Mouse (Mus musculus): ENCODE measurements around the gene Polr2a. TPM values are rescaled to one million over a fixed set of nuclear protein-coding genes. Genes with fewer than 3 reads are reported as not detected.
"Not testable (repeated sequence)": the region's sequence is repeated elsewhere in the genome, so short reads cannot be mapped to it uniquely, and the experiment has no call there.

The Polr2a gene
- polyA plus RNA-seq, 1 experiment: 49.2 TPM

DNA sequence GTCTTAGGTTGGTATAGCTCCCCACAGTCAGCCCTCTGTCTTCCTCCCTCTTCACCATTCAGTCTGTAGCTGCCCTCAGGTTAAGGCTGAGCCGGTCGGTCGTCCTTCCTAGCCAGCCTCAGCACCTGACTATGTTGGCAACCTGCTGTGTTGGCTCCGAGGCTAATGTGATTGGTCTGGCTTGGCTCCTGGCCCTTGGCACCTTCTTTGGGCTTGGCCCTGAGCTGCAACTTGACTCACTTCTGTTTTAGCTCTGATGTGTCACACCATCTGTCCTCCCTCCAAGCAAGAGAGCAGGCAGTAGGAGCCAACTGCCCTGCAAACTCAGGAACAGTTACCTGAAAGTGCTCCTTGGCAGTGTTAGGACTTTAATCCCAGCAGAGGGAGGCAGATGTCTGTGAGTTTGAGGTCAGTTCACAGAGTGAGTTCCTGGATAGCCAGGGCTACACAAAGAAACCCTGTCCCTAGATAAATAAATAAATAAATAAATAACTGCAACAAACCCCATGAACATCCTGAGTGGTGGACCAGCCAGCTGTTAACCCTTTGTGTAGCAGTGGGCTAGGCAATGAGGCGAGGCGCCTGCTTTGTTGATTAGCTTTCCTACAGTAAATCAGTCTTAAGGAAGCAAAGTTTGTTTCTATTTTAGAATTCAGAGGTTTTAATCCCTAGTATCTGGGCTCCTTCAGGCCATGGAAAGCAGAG is 51.5 kb downstream of the Polr2a start:
- no peak for TF ChIP-seq CTCF (IDR thresholded peaks at IDR 0.05; ENCODE audit: control insufficient read depth, insufficient read depth, low read length)
- TF ChIP-seq POLR2A (IDR thresholded peaks at IDR 0.05; ENCODE audit: borderline replicate concordance, control insufficient read depth, low read depth, low read length): no peak
- 73% methylated on average over 6 of the region's 6 CpGs for WGBS
- no peak overlapping the region for H3K27ac ChIP-seq (ENCODE audit: control insufficient read depth, insufficient read depth, low read depth, low read length, poor library complexity)
- no peaks in the 10 kb centered on the region for H3K4me1 ChIP-seq (ENCODE audit: control insufficient read depth, insufficient read depth, low read length)
- no peak overlapping the region for H3K4me3 ChIP-seq (replicated peaks; ENCODE audit: control insufficient read depth, low read depth, low read length)

DNA sequence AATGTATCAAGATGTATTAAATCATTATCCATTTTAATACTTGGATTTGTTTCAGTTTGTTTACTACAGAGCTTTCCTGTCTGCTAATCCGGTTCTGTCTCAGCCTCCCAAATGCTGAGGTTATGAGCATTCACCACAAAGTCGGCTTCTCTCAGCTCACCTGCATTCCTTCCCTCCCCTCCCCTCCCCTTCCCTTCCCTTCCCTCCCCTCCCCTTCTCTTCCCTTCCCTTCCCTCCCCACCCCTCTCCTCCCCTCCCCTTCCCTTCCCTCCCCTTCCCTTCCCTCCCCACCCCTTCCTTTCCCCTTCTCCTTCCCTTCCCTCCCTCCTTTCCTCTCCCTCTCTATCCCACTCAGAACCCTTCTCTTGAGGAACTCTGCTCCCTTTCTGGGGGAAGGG is 53.8 kb downstream of the Polr2a start:
- 27% methylated on average over 2 of the region's 2 CpGs for WGBS
- Histone ChIP-seq H3K4me1 (ENCODE audit: control insufficient read depth, insufficient read depth, low read length) (no peaks in the 10 kb centered on the region), H3K4me3 (replicated peaks; ENCODE audit: control insufficient read depth, low read depth, low read length) (no peak overlapping the region), H3K27ac (ENCODE audit: control insufficient read depth, insufficient read depth, low read depth, low read length, poor library complexity) (no peak overlapping the region)
- no peak for TF ChIP-seq CTCF (IDR thresholded peaks at IDR 0.05; ENCODE audit: control insufficient read depth, insufficient read depth, low read length)

- Histone ChIP-seq H3K27ac (ENCODE audit: control insufficient read depth, insufficient read depth, low read depth, low read length, poor library complexity) (no peak overlapping the region), H3K4me1 (ENCODE audit: control insufficient read depth, insufficient read depth, low read length) (no peaks in the 10 kb centered on the region), H3K4me3 (replicated peaks; ENCODE audit: control insufficient read depth, low read depth, low read length) (no peak overlapping the region)
- 66% methylated on average over 8 of the region's 8 CpGs for WGBS
- TF ChIP-seq CTCF (IDR thresholded peaks at IDR 0.05; ENCODE audit: control insufficient read depth, insufficient read depth, low read length) (no peak), POLR2A (IDR thresholded peaks at IDR 0.05; ENCODE audit: borderline replicate concordance, control insufficient read depth, low read depth, low read length) (no peak)
Observed at GRCm38 (mm10) chr11:69703814-69704612, 54.4 kb downstream of the Polr2a start.

DNA sequence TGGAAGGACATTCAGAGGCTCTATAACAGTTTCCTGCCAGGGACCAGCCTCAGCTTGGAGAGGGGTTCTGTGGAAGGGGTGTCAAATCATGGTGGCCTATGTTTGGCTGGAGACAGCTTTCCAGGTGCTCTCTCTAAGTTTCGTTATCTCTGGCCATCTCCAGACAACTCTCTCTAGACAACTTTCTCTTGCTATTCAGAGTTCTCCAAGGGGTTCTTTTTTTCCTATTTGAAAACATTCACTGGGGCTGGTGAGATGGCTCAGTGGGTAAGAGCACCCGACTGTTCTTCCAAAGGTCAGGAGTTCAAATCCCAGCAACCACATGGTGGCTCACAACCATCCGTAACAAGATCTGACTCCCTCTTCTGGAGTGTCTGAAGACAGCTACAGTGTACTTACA is 55.1 kb downstream of the Polr2a start:
- WGBS: 83% methylated on average over 3 of the region's 3 CpGs
- not testable (repeated sequence) for H3K4me1 ChIP-seq (ENCODE audit: control insufficient read depth, insufficient read depth, low read length); H3K27ac ChIP-seq (ENCODE audit: control insufficient read depth, insufficient read depth, low read depth, low read length, poor library complexity); H3K4me3 ChIP-seq (replicated peaks; ENCODE audit: control insufficient read depth, low read depth, low read length)

- H3K27ac ChIP-seq (ENCODE audit: control insufficient read depth, insufficient read depth, low read depth, low read length, poor library complexity); H3K4me1 ChIP-seq (ENCODE audit: control insufficient read depth, insufficient read depth, low read length); H3K4me3 ChIP-seq (replicated peaks; ENCODE audit: control insufficient read depth, low read depth, low read length): not testable (repeated sequence)
- 91% methylated on average over 10 of the region's 10 CpGs for WGBS
Observed at GRCm38 (mm10) chr11:69702886-69703285, 55.6 kb downstream of the Polr2a start.

DNA sequence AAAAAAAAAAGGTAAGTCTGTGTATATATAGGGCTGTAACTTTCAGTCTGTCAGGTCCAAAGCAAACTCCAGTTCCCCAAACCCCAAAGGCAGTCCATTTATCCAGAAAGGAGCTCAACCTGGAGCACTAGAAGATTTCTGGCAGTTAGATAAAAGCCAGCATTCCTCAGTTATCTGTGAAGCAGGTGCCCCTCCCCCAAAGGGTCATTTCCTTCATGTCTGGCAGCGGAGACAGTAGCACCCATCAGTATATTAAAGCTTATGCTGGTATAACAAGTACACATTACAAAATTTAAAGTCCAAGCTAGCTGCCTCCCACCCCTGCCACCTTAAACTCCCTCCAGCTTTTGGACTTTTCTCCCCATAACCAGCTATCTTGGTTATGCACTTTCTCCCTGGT is 58.8 kb downstream of the Polr2a start:
- Histone ChIP-seq H3K4me3 (replicated peaks; ENCODE audit: control insufficient read depth, low read depth, low read length) (no peak overlapping the region), H3K4me1 (ENCODE audit: control insufficient read depth, insufficient read depth, low read length) (peaks cover 1% of the 10 kb centered on the region; the same call in 1 of the 2 replicates), H3K27ac (ENCODE audit: control insufficient read depth, insufficient read depth, low read depth, low read length, poor library complexity) (no peak overlapping the region)
- 61% methylated on average over 1 of the region's 1 CpGs for WGBS
- no peak for TF ChIP-seq CTCF (IDR thresholded peaks at IDR 0.05; ENCODE audit: control insufficient read depth, insufficient read depth, low read length)

DNA sequence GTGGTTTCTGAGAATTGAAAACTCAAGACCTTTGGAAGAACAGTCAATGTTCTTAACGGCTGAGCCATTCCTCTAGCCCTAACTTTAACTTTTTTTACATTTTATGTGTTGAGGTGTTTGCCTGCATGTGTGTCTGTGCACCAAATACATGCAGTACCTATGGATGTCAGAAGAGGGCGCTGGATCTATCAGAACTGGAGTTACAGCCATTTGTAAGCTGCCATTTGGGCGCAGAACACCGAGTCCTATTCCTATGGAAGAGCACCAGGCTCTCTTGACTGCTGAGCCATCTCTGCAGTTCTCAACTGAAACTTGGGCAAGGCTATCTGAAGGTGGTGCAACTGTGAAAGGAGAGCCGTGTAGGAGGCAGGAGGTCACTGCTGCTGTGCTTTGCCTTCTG is 59.9 kb downstream of the Polr2a start:
- Histone ChIP-seq H3K4me3 (replicated peaks; ENCODE audit: control insufficient read depth, low read depth, low read length) (no peak overlapping the region), H3K4me1 (ENCODE audit: control insufficient read depth, insufficient read depth, low read length) (peaks cover 1% of the 10 kb centered on the region; the same call in 1 of the 2 replicates), H3K27ac (ENCODE audit: control insufficient read depth, insufficient read depth, low read depth, low read length, poor library complexity) (no peak overlapping the region)
- TF ChIP-seq CTCF (IDR thresholded peaks at IDR 0.05; ENCODE audit: control insufficient read depth, insufficient read depth, low read length): no peak
- 72% methylated on average over 5 of the region's 5 CpGs for WGBS

DNA sequence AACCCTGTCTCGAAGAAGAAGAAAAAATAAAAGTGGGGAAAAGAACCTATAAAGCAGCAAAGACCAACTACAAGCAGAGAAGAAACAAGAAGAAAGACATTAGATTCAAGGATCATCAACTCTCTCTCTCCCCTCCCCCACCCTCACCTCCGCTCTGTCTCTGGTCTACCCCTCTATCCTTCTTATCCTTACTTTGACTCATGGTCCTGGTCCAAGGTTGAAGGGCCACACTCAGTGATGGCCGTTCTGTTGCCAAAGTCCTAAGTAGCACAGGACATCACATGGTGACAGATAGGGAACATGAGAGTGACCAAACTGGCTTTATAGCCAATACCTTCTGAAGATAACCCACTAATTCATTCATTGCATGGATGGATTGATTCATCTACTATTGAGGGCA is 61.0 kb downstream of the Polr2a start:
- H3K4me3 ChIP-seq (replicated peaks; ENCODE audit: control insufficient read depth, low read depth, low read length): no peak overlapping the region
- WGBS: 83% methylated on average over 3 of the region's 3 CpGs
- H3K27ac ChIP-seq (ENCODE audit: control insufficient read depth, insufficient read depth, low read depth, low read length, poor library complexity): no peak overlapping the region
- TF ChIP-seq CTCF (IDR thresholded peaks at IDR 0.05; ENCODE audit: control insufficient read depth, insufficient read depth, low read length) (no peak), POLR2A (IDR thresholded peaks at IDR 0.05; ENCODE audit: borderline replicate concordance, control insufficient read depth, low read depth, low read length) (no peak)
- H3K4me1 ChIP-seq (ENCODE audit: control insufficient read depth, insufficient read depth, low read length): peaks cover 1% of the 10 kb centered on the region; the same call in 1 of the 2 replicates
